Mouse (Mus musculus): Measurements from ENCODE around the gene Pafah1b2.

- no peak for TF ChIP-seq CTCF (IDR thresholded peaks at IDR 0.05; ENCODE audit: control insufficient read depth, insufficient read depth, insufficient replicate concordance, low read depth, low read length)
- no peak for TF ChIP-seq POLR2A (IDR thresholded peaks at IDR 0.05; ENCODE audit: control insufficient read depth, low read depth, low read length)
Measured at GRCm38 (mm10) chr9:46033058-46033457, 20.6 kb upstream of the Pafah1b2 start.
